Mouse (Mus musculus): Measurements from ENCODE around the gene Rps26. TPM values are rescaled to one million over a fixed set of nuclear protein-coding genes. Genes with fewer than 3 reads are reported as not detected.

The Rps26 gene
- polyA plus RNA-seq, 1 experiment from 2014 or later = 629 TPM

DNA sequence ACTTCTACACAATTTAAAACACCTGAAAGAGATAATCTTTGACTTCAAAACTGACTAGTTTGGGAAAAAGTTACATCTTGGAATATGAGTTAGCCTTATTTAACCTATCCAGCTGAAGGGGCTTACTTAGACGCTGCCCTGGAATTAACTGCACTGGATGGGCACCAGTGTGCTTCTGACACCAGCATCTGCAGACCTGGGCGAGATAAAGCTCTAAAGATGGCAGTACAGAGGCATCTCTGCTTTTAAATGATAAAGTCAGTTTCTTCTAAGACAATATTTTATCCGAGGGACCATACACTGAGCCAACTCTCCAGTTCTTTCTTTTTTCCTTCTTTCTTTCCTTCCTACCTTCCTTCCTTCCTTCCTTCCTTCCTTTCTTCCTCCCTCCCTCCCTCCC, 38.3 kb upstream of the Rps26 start:
- H3K4me2 ChIP-seq (ENCODE audit: low read depth, low read length, severe bottlenecking) = no peak overlapping the region
- no peaks in the 10 kb centered on the region for H3K9me3 ChIP-seq (ENCODE audit: control insufficient read depth, low read length)
- no peak overlapping the region for H3K4me3 ChIP-seq (ENCODE audit: low read depth, low read length)
- no peak overlapping the region for H3K9ac ChIP-seq (ENCODE audit: low read length)
- H3K27ac ChIP-seq (ENCODE audit: low read depth, low read length) = no peak overlapping the region
- no peak for ATAC-seq (replicated peaks; ENCODE audit: low FRiP score)
- 73% methylated on average over 3 of the region's 3 CpGs for WGBS
- no peaks in the 10 kb centered on the region for H3K27me3 ChIP-seq (ENCODE audit: control insufficient read depth, insufficient read depth, low read length)
- DNase-seq (ENCODE audit: low spot score) = no peak
- H3K4me1 ChIP-seq (replicated peaks; ENCODE audit: control insufficient read depth, insufficient read depth, low read length) = no peaks in the 10 kb centered on the region
- no peaks in the 10 kb centered on the region for H3K36me3 ChIP-seq (ENCODE audit: control insufficient read depth, insufficient read depth, low read length)

DNA sequence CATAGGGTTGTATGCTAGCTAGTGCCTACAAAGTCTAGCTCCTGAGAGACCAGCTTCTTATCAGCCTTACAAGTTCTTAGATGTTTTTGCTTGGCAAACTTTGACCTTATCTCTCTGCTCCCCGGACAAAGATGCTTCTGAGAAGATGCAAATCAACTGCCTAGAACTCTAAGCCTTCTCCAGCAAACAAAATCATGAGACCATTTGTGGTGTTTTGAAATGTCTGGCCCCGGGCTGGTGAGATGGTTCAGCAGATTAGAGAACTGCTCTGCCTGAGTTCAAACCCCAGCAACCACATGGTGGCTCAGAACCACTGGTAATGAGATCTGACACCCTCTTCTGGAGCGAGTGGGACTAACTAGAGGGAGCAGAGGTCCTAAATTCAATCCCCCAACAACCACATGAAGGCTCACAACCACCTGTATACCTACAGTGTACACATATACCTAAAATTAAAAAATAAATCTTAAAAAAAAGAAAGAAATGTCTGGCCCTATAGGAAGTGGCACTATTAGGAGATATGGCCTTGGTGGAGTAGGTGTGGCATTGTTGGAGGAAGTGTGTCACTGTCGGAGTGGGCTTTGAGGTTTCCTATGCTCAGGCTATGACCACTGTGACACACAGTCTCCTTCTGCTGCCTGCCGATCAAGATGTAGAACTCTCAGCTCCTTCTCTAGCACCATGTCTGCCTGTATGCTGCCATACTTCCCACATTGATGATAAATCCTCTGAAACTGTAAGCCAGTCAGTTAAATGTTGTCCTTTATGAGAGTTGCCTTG, 37.1 kb upstream of the Rps26 start:
- ATAC-seq (replicated peaks; ENCODE audit: low FRiP score) = no peak
- no peaks in the 10 kb centered on the region for H3K9me3 ChIP-seq (ENCODE audit: control insufficient read depth, low read length)
- H3K27me3 ChIP-seq (ENCODE audit: control insufficient read depth, insufficient read depth, low read length) = no peaks in the 10 kb centered on the region
- H3K4me3 ChIP-seq (ENCODE audit: low read depth, low read length) = no peak overlapping the region
- no peak overlapping the region for H3K27ac ChIP-seq (ENCODE audit: low read depth, low read length)
- no peak for DNase-seq (ENCODE audit: low spot score)
- no peak overlapping the region for H3K4me2 ChIP-seq (ENCODE audit: low read depth, low read length, severe bottlenecking)
- no peaks in the 10 kb centered on the region for H3K36me3 ChIP-seq (ENCODE audit: control insufficient read depth, insufficient read depth, low read length)
- no peaks in the 10 kb centered on the region for H3K4me1 ChIP-seq (replicated peaks; ENCODE audit: control insufficient read depth, insufficient read depth, low read length)
- WGBS = 77% methylated on average over 5 of the region's 5 CpGs
- no peak overlapping the region for H3K9ac ChIP-seq (ENCODE audit: low read length)

DNA sequence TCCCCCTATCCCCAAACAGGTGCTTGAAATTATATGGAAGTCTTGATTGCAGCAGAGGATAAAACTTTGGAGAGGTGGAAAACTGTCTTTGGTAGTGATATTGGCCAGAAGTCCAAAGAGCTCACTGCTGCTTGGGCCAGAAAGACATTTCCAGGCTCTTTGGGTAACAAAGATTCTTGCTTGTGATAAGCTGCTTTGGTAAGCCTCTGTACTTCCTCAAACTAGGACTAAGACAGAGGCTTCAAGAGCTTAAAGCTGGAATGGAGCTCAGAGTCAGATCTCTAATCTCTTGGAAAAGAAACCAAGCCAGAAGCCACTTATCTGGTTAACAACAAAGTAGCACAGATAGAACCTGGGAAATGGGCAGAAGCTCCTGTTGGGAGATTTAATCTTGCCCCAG, 35.9 kb upstream of the Rps26 start:
- Histone ChIP-seq H3K9me3 (ENCODE audit: control insufficient read depth, low read length) (no peaks in the 10 kb centered on the region), H3K9ac (ENCODE audit: low read length) (no peak overlapping the region), H3K36me3 (ENCODE audit: control insufficient read depth, insufficient read depth, low read length) (no peaks in the 10 kb centered on the region), H3K27me3 (ENCODE audit: control insufficient read depth, insufficient read depth, low read length) (no peaks in the 10 kb centered on the region), H3K27ac (ENCODE audit: low read depth, low read length) (no peak overlapping the region), H3K4me3 (ENCODE audit: low read depth, low read length) (no peak overlapping the region), H3K4me1 (replicated peaks; ENCODE audit: control insufficient read depth, insufficient read depth, low read length) (no peaks in the 10 kb centered on the region), H3K4me2 (ENCODE audit: low read depth, low read length, severe bottlenecking) (no peak overlapping the region)
- DNase-seq (ENCODE audit: low spot score) (no peak), ATAC-seq (replicated peaks; ENCODE audit: low FRiP score) (no peak)

DNA sequence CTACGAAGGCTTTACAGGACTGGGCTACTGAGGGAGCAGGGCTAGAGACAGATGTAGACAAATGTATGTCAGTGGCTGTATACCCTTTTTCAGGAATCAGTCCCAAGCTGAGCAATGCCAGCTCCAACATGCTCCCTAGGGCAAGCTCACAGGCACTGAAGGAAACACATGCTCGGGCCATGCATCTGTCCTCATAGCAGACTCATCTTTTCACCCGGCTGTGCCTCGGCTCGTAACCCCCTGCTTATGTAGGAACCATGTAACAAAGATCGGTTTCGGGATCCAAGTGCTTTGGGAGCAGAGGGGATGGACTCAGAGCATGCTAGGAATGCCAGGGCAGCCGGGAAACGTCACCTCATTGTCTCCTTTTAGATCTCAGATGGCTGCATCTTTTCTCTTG, 32.9 kb upstream of the Rps26 start:
- DNase-seq (ENCODE audit: low spot score) (no peak), ATAC-seq (replicated peaks; ENCODE audit: low FRiP score) (no peak)
- H3K27me3 ChIP-seq (ENCODE audit: control insufficient read depth, insufficient read depth, low read length) = no peaks in the 10 kb centered on the region
- no peaks in the 10 kb centered on the region for H3K9me3 ChIP-seq (ENCODE audit: control insufficient read depth, low read length)
- H3K4me3 ChIP-seq (ENCODE audit: low read depth, low read length) = no peak overlapping the region
- no peak overlapping the region for H3K27ac ChIP-seq (ENCODE audit: low read depth, low read length)
- no peaks in the 10 kb centered on the region for H3K4me1 ChIP-seq (replicated peaks; ENCODE audit: control insufficient read depth, insufficient read depth, low read length)
- H3K4me2 ChIP-seq (ENCODE audit: low read depth, low read length, severe bottlenecking) = no peak overlapping the region
- no peak overlapping the region for H3K9ac ChIP-seq (ENCODE audit: low read length)
- H3K36me3 ChIP-seq (ENCODE audit: control insufficient read depth, insufficient read depth, low read length) = no peaks in the 10 kb centered on the region
- WGBS = 47% methylated on average over 9 of the region's 9 CpGs

DNA sequence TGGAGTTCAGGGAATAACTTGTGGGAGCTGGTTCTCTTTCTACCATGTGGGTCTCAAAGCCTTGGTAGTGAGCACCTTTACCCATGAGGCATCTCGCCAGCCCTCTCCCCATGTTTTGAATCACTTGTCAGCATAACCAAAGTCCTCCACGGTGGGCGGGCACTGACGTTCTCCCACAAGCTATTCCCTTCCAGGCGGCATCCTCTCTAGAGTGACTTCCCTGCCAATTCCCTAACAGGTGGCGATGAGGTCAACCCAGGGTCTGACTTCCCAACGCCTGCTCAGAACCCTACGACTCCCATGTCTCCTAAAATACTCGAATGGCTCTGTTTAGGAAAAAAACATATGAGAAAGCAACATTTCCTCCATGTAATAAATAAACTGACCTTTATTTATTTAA, 31.3 kb upstream of the Rps26 start:
- 61% methylated on average over 9 of the region's 9 CpGs for WGBS
- Histone ChIP-seq H3K27ac (ENCODE audit: low read depth, low read length) (no peak overlapping the region), H3K9me3 (ENCODE audit: control insufficient read depth, low read length) (no peaks in the 10 kb centered on the region), H3K27me3 (ENCODE audit: control insufficient read depth, insufficient read depth, low read length) (no peaks in the 10 kb centered on the region), H3K4me2 (ENCODE audit: low read depth, low read length, severe bottlenecking) (no peak overlapping the region), H3K36me3 (ENCODE audit: control insufficient read depth, insufficient read depth, low read length) (no peaks in the 10 kb centered on the region), H3K4me3 (ENCODE audit: low read depth, low read length) (no peak overlapping the region), H3K9ac (ENCODE audit: low read length) (no peak overlapping the region), H3K4me1 (replicated peaks; ENCODE audit: control insufficient read depth, insufficient read depth, low read length) (no peaks in the 10 kb centered on the region)
- ATAC-seq (replicated peaks; ENCODE audit: low FRiP score) (no peak), DNase-seq (ENCODE audit: low spot score) (no peak)

DNA sequence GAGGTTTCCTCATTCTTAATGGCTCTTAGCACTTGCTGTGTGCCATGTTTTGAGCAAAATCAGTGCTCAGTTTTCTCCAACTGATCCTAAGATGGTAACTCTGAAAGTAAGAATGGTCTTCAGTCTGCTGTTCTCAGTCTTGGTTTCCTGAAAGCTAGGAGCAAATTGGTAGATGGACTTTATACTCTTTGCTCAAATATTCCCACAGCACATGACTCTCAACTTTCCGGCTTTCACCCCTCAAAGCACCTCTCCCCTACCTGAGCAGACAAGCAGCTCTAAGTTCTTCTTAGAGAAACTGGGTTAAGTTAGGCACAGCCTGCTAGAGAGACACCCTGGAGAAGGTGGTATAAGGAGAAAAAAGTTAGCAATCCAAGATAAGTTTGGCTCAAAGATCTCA, 30.2 kb upstream of the Rps26 start:
- H3K36me3 ChIP-seq (ENCODE audit: control insufficient read depth, insufficient read depth, low read length) = no peaks in the 10 kb centered on the region
- H3K9ac ChIP-seq (ENCODE audit: low read length) = no peak overlapping the region
- no peak overlapping the region for H3K4me2 ChIP-seq (ENCODE audit: low read depth, low read length, severe bottlenecking)
- H3K4me3 ChIP-seq (ENCODE audit: low read depth, low read length) = no peak overlapping the region
- ATAC-seq (replicated peaks; ENCODE audit: low FRiP score) (no peak), DNase-seq (ENCODE audit: low spot score) (no peak)
- no peak overlapping the region for H3K27ac ChIP-seq (ENCODE audit: low read depth, low read length)
- H3K9me3 ChIP-seq (ENCODE audit: control insufficient read depth, low read length) = no peaks in the 10 kb centered on the region
- H3K27me3 ChIP-seq (ENCODE audit: control insufficient read depth, insufficient read depth, low read length) = no peaks in the 10 kb centered on the region
- no peaks in the 10 kb centered on the region for H3K4me1 ChIP-seq (replicated peaks; ENCODE audit: control insufficient read depth, insufficient read depth, low read length)
- WGBS = 86% methylated on average over 1 of the region's 1 CpGs

DNA sequence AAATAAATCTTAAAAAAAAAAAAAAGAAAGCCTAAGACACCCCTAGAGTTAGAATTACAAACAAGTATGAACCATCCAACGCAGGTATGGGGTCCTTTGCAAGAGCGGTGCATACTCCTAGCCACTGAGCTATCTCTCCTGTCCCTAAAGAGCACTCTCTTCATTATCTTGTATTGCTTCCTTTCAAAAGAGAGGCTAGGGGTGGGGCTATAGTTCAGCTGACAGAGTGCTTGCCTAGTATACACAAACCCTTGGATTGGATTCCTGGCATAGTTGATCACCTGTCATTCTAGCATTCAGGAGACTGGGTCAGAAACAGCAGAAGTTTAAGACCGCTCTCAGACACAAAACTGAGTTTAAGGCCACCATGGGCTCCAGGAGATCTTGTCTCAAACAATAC, 28.7 kb upstream of the Rps26 start:
- ATAC-seq (replicated peaks; ENCODE audit: low FRiP score) (no peak), DNase-seq (ENCODE audit: low spot score) (no peak)
- Histone ChIP-seq H3K36me3 (ENCODE audit: control insufficient read depth, insufficient read depth, low read length) (no peaks in the 10 kb centered on the region), H3K9me3 (ENCODE audit: control insufficient read depth, low read length) (no peaks in the 10 kb centered on the region), H3K4me2 (ENCODE audit: low read depth, low read length, severe bottlenecking) (no peak overlapping the region), H3K27ac (ENCODE audit: low read depth, low read length) (no peak overlapping the region), H3K4me1 (replicated peaks; ENCODE audit: control insufficient read depth, insufficient read depth, low read length) (no peaks in the 10 kb centered on the region), H3K9ac (ENCODE audit: low read length) (no peak overlapping the region), H3K27me3 (ENCODE audit: control insufficient read depth, insufficient read depth, low read length) (no peaks in the 10 kb centered on the region), H3K4me3 (ENCODE audit: low read depth, low read length) (no peak overlapping the region)
- 88% methylated on average over 3 of the region's 3 CpGs for WGBS

DNA sequence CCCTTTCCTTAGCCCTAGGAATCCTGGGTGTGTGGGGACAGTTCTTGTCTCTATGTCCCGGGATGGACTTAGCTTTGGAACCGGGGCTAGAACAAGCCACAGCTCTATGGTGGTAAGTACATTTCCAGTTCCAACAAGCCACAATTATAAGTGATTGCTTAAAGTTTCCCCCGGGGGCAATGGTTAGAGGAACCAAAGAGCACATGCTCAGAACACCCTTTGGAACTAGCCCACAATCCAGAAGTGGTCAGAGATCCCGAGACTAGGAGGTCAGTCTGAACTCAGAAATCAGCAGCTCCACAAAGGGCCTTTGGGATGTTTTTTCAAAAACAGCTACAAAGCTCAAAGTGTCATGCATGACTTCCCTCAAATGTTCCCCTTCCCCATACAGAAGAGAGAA, 27.3 kb upstream of the Rps26 start:
- DNase-seq (ENCODE audit: low spot score) = no peak
- Histone ChIP-seq H3K27me3 (ENCODE audit: control insufficient read depth, insufficient read depth, low read length) (no peaks in the 10 kb centered on the region), H3K9ac (ENCODE audit: low read length) (no peak overlapping the region), H3K9me3 (ENCODE audit: control insufficient read depth, low read length) (no peaks in the 10 kb centered on the region), H3K4me1 (replicated peaks; ENCODE audit: control insufficient read depth, insufficient read depth, low read length) (no peaks in the 10 kb centered on the region), H3K4me3 (ENCODE audit: low read depth, low read length) (no peak overlapping the region), H3K36me3 (ENCODE audit: control insufficient read depth, insufficient read depth, low read length) (no peaks in the 10 kb centered on the region), H3K27ac (ENCODE audit: low read depth, low read length) (no peak overlapping the region), H3K4me2 (ENCODE audit: low read depth, low read length, severe bottlenecking) (no peak overlapping the region)
- 75% methylated on average over 4 of the region's 4 CpGs for WGBS
- ATAC-seq (replicated peaks; ENCODE audit: low FRiP score) = no peak

Data from forebrain, embryonic 11.5 days (tissue).